Mouse (Mus musculus): ENCODE measurements around the gene Dnah17. TPM values are rescaled to one million over a fixed set of nuclear protein-coding genes. Genes with fewer than 3 reads are reported as not detected.

The Dnah17 gene
- total RNA-seq, 2 experiments from 2014 or later = 0.02 to 0.08 TPM

DNA sequence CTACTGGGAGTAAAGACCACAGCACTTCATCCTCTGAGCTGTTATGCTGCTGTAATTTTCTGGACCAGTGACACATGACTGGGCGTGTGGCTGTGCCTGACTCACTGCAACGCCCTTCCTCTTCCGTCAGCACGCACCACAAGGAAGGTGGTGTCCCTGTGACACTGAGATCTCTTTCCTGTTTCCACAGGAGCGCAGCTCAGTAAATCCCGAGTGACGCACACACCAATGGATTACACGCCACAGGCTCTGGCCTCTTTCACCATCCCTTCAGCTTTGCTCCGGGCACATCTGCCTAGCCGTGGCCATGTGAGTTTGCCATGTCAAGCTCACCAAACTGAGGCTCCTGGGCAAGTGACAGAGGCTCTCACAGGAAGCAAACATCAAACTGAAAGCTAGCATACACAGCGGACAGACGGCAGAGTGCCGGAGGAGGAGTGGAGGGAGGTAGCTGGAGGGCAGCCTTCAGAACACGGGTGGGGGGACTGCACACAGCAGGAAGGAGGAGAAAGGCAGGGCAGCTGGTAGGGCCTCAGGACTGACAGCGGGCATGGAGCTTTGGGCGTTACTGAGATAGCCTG lies 15.4 kb upstream of the Dnah17 start:
- DNase-seq (ENCODE audit: extremely low spot score in 1 of 2, low spot score in 2 of 2) = no peak
- intact Hi-C loops (cut with DNase I) = no loop called here

- intact Hi-C loops (cut with DNase I) = no loop called here
- DNase-seq (ENCODE audit: extremely low spot score in 1 of 2, low spot score in 2 of 2) = no peak
These were observed 14.7 kb upstream of the Dnah17 start for GRCm38 (mm10) chr11:118145092-118145491.

GRCm38 (mm10) chr11:118143731-118144130 lies 13.3 kb upstream of the Dnah17 start:
- intact Hi-C loops (cut with DNase I) = no loop called here

DNA sequence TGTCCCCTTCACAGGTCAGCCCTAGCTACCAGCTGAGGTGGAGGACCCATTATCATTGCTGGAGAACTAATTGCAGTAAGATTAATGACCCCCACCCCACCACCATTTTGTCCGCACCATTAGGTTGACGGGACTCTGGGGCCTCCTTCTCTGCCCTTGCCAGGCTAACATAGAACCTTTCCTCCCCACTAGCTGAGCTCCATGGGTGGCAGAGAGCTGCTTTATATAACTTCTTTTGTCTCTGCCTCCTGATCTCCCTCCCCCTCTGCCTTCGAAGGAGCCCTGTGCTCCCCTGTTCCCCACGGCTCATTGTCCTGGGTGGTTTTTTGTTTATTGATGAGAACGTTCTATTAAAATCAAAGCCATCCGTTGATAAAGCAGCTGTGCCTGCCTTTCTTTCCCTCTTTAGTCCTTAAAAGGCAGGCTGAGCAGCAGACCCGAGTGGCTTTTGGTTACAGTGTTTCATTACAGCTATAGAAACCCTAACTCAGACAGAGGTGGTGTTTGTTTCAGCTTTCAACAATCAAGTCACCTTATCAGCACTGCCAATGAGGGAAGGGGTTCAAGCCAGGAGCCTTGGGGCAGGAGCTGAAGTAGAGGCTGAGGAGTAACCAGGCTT lies 12.2 kb upstream of the Dnah17 start:
- DNase-seq (ENCODE audit: extremely low spot score in 1 of 2, low spot score in 2 of 2) = no peak
- intact Hi-C loops (cut with DNase I) = no loop called here

More at GRCm38 (mm10) chr11:118143731-118144130, 13.3 kb upstream of the Dnah17 start:
- DNase-seq (ENCODE audit: extremely low spot score in 1 of 2, low spot score in 2 of 2) = no peak

- DNase-seq (ENCODE audit: extremely low spot score in 1 of 2, low spot score in 2 of 2) = no peak
- intact Hi-C loops (cut with DNase I) = no loop called here
These were observed 10.5 kb upstream of the Dnah17 start for GRCm38 (mm10) chr11:118140771-118141565.

GRCm38 (mm10) chr11:118138347-118138746 lies 7.9 kb upstream of the Dnah17 start:
- intact Hi-C loops (cut with DNase I) = no loop called here
- no peak for DNase-seq (ENCODE audit: extremely low spot score in 1 of 2, low spot score in 2 of 2)

GRCm38 (mm10) chr11:118136172-118136632 lies 5.8 kb upstream of the Dnah17 start:
- intact Hi-C loops (cut with DNase I) = no loop called here
- DNase-seq (ENCODE audit: extremely low spot score in 1 of 2, low spot score in 2 of 2) = no peak

GRCm38 (mm10) chr11:118135271-118135670 lies 4.8 kb upstream of the Dnah17 start:
- DNase-seq (ENCODE audit: extremely low spot score in 1 of 2, low spot score in 2 of 2) = peak in 1 of 2 experiments; percentile 52
- intact Hi-C loops (cut with DNase I) = no loop called here

DNA sequence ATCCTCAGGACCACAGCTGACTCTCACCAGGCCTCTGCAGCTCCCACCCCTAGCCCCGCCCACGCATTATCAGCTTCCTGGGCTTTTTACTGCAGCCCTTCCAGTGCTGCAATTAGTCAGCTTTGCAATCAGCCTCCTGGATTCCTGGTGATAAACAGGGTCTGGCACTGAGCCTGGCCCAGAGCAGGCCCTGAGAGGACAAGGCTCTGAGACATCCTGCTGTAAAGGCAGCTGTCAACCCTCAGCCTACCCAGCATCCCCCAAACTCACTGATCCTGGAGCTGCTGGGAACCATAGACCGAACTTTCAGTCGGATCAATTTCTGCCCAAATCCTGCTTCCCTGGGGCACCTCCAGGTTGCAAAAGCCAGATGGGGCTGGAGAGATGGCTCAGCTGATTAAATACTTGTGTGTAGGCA lies 3.3 kb upstream of the Dnah17 start:
- DNase-seq (ENCODE audit: extremely low spot score in 1 of 2, low spot score in 2 of 2) = peak in 1 of 2 experiments; percentile 66
- intact Hi-C loops (cut with DNase I) = no loop called here

DNA sequence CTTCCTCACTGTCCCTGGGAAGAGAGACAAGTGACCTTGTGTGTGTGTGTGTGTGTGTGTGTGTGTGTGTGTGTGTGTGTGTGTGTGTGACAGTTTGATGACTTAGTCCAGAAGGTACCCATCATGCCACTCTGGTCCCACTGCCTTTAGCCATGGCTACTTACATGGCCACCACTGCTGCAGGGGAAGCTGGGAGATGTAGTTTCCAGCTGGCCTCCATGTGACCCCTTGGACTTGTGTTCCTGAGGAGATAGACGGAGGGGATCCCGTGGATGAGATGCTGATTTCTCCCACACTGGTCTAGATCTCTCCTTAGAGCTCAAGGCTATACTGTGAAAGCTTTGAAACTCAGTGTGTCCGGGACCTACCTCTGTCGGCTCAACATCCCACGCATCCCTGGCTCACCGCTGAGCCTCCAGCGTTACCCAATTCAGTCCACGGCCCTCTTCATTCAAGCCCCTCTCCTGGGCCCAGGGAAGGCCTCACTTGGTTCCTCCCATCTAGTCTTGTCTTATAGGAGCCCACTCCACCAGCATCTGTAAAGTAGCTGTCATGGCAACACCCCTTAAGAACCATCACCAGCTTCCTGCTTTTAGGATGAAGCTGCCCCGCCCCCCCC lies 2.8 kb upstream of the Dnah17 start:
- peak in 1 of 2 experiments; percentile 27 for DNase-seq (ENCODE audit: extremely low spot score in 1 of 2, low spot score in 2 of 2)
- intact Hi-C loops (cut with DNase I) = no loop called here

DNA sequence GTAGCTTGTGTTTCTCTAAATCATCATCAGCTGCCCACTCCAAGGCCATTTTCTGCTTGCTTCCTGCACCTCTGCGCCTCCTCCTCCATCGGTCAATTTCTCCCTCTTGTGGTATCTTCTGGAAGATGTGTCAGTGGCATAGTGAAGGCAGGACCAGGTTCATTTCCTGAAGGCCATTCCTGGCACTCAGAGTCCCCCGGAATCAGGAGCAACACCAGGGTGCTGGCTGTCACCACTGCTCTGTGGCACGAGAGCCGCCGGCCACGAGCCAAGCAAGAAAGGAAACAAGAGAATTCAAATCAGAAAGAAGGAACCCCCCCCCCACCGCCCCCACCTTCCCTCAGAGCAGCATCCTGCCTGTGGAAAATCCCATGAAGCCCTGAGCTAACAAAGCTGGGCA lies 1.7 kb upstream of the Dnah17 start:
- intact Hi-C loops (cut with DNase I) = no loop called here
- no peak for DNase-seq (ENCODE audit: extremely low spot score in 1 of 2, low spot score in 2 of 2)

- no peak for DNase-seq (ENCODE audit: extremely low spot score in 1 of 2, low spot score in 2 of 2)
- intact Hi-C loops (cut with DNase I) = no loop called here
These were observed 622 bp downstream of the Dnah17 start for GRCm38 (mm10) chr11:118129812-118130211.

GRCm38 (mm10) chr11:118121592-118121991 lies 8.8 kb downstream of the Dnah17 start:
- intact Hi-C loops (cut with DNase I) = no loop called here
- DNase-seq (ENCODE audit: extremely low spot score in 1 of 2, low spot score in 2 of 2) = no peak

DNA sequence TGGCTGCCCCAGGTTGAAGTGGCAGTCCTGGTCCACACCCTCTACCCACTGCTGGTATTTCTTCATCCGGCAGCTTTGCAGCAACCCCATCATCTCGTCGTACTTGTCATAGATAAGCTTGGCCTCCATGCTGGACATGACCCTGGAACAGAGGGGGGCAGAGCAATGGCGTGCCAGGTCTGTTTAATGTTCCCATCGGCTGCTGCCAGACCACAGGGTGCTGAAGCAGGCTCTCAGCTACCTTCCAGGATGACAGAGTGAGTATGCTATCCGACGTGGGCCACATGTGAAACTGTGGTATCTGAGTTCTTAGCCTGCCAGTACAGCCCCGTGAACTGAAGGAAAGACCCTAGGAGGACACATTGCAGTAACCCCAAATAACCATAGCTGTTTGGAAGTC lies 11.7 kb downstream of the Dnah17 start:
- intact Hi-C loops (cut with DNase I) = no loop called here
- no peak for DNase-seq (ENCODE audit: extremely low spot score in 1 of 2, low spot score in 2 of 2)

DNA sequence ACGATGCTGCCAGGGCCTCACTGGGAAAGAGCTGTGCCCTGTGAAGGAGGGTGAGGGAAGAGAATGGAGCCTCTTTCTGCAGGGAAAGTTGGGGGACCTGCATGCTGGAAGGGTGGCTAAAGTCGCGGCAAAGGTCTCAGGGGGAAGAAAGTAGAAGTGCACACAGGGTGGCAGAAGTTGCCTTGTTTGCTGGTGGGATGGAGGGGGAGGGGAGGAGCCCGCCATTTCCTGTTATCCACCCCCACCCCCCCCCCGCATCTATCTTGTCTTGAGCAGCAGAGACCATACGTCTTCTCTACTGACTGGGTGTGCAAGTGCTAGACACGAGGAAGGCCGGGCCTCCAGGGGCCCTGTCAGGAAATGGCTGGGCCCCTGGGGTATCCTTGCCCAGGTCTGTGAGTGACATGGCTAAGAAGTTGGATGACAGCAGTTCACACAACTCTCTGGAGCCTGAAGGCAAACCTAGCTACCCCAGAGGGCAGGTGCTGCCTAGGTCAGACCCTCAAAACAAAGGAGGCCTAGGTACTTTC lies 15.8 kb downstream of the Dnah17 start:
- intact Hi-C loops (cut with DNase I) = no loop called here

GRCm38 (mm10) chr11:118113516-118114205 lies 16.8 kb downstream of the Dnah17 start:
- no peak for DNase-seq (ENCODE audit: extremely low spot score in 1 of 2, low spot score in 2 of 2)
- intact Hi-C loops (cut with DNase I) = no loop called here

More for the DNA sequence above, 15.8 kb downstream of the Dnah17 start:
- DNase-seq (ENCODE audit: extremely low spot score in 1 of 2, low spot score in 2 of 2) = no peak

- intact Hi-C loops (cut with DNase I) = loop anchor here (2.0 to 5.0 kb wide), 2 partner anchors 118 to 233 kb away; no protein-coding TSS in a partner anchor
- peak; percentile 58 to 86 for DNase-seq (ENCODE audit: extremely low spot score in 1 of 2, low spot score in 2 of 2)
These were observed 26.4 kb downstream of the Dnah17 start for GRCm38 (mm10) chr11:118104001-118104400.

GRCm38 (mm10) chr11:118103383-118103782 lies 27.1 kb downstream of the Dnah17 start:
- intact Hi-C loops (cut with DNase I) = loop anchor here (5.0 kb wide), 1 partner anchor 119 kb away; no protein-coding TSS in a partner anchor
- DNase-seq (ENCODE audit: extremely low spot score in 1 of 2, low spot score in 2 of 2) = no peak
